Mouse (Mus musculus) lung, postnatal 0 days (tissue): ENCODE measurements at regions not wholly inside any gene's neighbourhood (a gene's known extent, or its start where the extent isn't known, plus 50 kb on each side); places are given as distances from the start of the nearest gene placed in this dataset.

Experiments used
- CTCF ChIP-seq: IDR thresholded peaks from 2 replicates; pipeline ENCODE4 v1.5.1; 2016; ENCODE audit warnings: antibody characterized with exemption, mild to moderate bottlenecking
- EP300 ChIP-seq: IDR thresholded peaks from 2 replicates; pipeline ENCODE4 v1.6.1; 2016; ENCODE audit warnings: antibody characterized with exemption, mild to moderate bottlenecking, control low read depth

- TF ChIP-seq CTCF (no peak), EP300 (no peak)
Measured at GRCm38 (mm10) chr9:25031466-25031865, 57.8 kb upstream of the Gm10181 start.
